In the genomic region with DNA sequence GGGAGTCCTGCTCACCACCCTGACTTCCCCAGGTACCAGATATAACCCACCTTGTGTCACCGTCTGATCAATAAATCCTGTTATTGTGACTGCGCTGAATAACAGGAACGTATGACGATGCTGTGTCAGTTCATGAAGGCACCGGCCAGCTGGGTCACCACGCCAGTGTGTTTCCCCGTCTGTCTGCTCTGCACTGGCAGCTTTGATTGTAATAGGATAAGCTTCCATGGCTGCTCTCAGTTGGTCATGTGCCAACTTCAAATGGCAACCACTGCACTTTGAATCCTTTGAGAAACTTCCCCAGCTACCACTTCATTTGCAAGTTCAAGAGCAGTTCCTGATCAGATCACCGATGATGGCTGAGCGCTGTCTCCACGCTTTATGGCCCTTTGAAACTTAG, we compare ENCODE assay signal across 13 mouse cellular contexts. TPM values are rescaled to one million over a fixed set of nuclear protein-coding genes. Genes with fewer than 3 reads are reported as not detected.
DNase-seq lines count a peak whose midpoint lies in the region; ATAC-seq lines count a peak whose summit lies in the region.
"Had no signal": no experiment of that assay in that cellular context is flagged by ENCODE, and none has a peak within 500 bp of the region (broad histone marks: within the 10 kb centered on the region; RNA-seq: fewer than 3 reads in every experiment).

No protein-coding gene starts in this region.

- H3K9me3 ChIP-seq in hindbrain, embryonic 13.5 days: no peaks in the 10 kb centered on the region
- no peaks in the 10 kb centered on the region for H3K9me3 ChIP-seq in hindbrain, embryonic 12.5 days (replicated peaks)

- no peaks in the 10 kb centered on the region for H3K36me3 ChIP-seq in hindbrain, embryonic 13.5 days
- H3K36me3 ChIP-seq in hindbrain, embryonic 12.5 days: no peaks in the 10 kb centered on the region

- 73% methylated on average over 10 of the region's 10 CpGs for WGBS in hindbrain, embryonic 13.5 days
- WGBS in hindbrain, embryonic 12.5 days: 78% methylated on average over 10 of the region's 10 CpGs

- no peaks in the 10 kb centered on the region for H3K27me3 ChIP-seq in hindbrain, embryonic 13.5 days
- H3K27me3 ChIP-seq in hindbrain, embryonic 12.5 days: no peaks in the 10 kb centered on the region
- H3K27me3 ChIP-seq: Patski had no signal

- no peak overlapping the region for H3K4me2 ChIP-seq in hindbrain, embryonic 13.5 days
- no peak overlapping the region for H3K4me2 ChIP-seq in hindbrain, embryonic 12.5 days (replicated peaks)

- no peak for ATAC-seq in hindbrain, embryonic 13.5 days (ENCODE audit: low FRiP score)
- ATAC-seq in hindbrain, embryonic 12.5 days (ENCODE audit: low FRiP score): no peak
- ATAC-seq: intestine, postnatal 0 days; Patski had no signal

- no peak overlapping the region for H3K9ac ChIP-seq in hindbrain, embryonic 13.5 days
- no peak overlapping the region for H3K9ac ChIP-seq in hindbrain, embryonic 12.5 days

- H3K4me1 ChIP-seq in hindbrain, embryonic 13.5 days (replicated peaks): peaks cover 32% of the 10 kb centered on the region
- H3K4me1 ChIP-seq in hindbrain, embryonic 12.5 days: peaks cover 17% of the 10 kb centered on the region

- peak; percentile 10 for DNase-seq in lung, postnatal 36 days
- no peak for DNase-seq in lung, postnatal 4 days
- peak; percentile 27 to 36 for DNase-seq in kidney, adult 8-10 months
- peak; percentile 47 to 55 for DNase-seq in kidney, postnatal 25 days
- DNase-seq in thymus, postnatal 0 days (ENCODE audit: low spot score): no peak
- no peak for DNase-seq in thymus, postnatal 36 days
- DNase-seq: adrenal gland, postnatal 10 days; liver; lung, postnatal 14 days had no signal

- no peak overlapping the region for H3K4me3 ChIP-seq in hindbrain, embryonic 13.5 days
- H3K4me3 ChIP-seq in hindbrain, embryonic 12.5 days: no peak overlapping the region

- H3K27ac ChIP-seq in hindbrain, embryonic 13.5 days: peak overlapping the region; percentile 52
- H3K27ac ChIP-seq in hindbrain, embryonic 12.5 days: no peak overlapping the region

RNA-seq across cellular contexts. Expression of a gene that starts 45.8 kb away (rescaled TPM):
- polyA plus RNA-seq in hindbrain, embryonic 13.5 days (2015; fragmentation: Nextera tagmentation; extraction: Ambion mirVana): 62.9 and 70.6 TPM in 2 replicates
- polyA plus RNA-seq in hindbrain, embryonic 12.5 days (2016; fragmentation: Nextera tagmentation; extraction: Ambion mirVana): 65.0 and 68.5 TPM in 2 replicates
- polyA plus RNA-seq in thymus, postnatal 0 days (2015; fragmentation: Nextera tagmentation; extraction: Ambion mirVana): 5.7 and 6.6 TPM in 2 replicates

Comparison
In these comparisons a context has a peak if more than half of its experiments do, and no peak if none do; other contexts are left out.
1. DNase-seq: peak in lung, postnatal 36 days (single experiment), kidney, adult 8-10 months (2 of 2) and kidney, postnatal 25 days (2 of 2); none in lung, postnatal 4 days (0 of 2), thymus, postnatal 0 days (single experiment) and thymus, postnatal 36 days (0 of 2).